In the genomic region with DNA sequence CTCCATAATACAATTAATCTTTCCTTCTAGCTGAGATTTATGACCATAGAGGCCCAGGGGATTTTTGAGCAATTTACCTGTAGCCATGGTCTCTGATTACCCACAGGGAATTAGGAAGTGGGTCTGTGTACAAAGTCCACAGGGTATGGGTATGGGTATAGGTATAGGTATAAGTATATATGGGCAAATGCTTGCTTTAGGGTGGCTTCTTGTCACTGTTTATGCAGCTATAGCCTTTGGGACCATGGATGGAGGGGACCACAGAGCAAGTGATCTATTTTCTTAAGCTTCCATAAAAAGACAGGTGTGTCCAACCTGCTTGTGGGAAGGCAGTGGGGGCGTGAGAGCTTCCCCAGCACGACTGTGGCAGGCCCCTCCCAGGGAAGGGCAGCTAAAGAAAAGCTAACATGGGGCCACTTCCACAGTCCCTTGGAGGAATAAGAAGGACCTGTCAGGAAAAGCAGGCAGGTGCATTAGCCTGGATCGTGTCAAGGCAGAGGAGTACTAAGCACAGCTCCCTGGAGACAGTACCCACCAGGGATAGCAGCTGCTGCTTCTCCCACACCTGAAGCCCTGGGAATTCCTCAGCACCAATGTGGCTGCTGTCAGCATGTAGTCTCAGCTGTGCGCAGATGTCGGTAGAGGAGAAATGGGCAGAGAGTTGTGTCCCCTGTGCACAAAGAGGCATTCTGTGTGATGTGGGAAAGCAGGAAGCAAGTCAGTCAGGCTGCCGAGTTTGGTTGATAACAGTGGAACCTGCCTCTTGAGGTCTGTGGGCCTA, we compare ENCODE assay signal across 12 mouse cellular contexts.
DNase-seq lines count a peak whose midpoint lies in the region; ATAC-seq lines count a peak whose summit lies in the region.
"Had no signal": no experiment of that assay in that cellular context is flagged by ENCODE, and none has a peak within 500 bp of the region (broad histone marks: within the 10 kb centered on the region; RNA-seq: fewer than 3 reads in every experiment).

No protein-coding gene starts in this region.

- H3K4me2 ChIP-seq in neural tube, embryonic 11.5 days (ENCODE audit: low read depth) = no peak overlapping the region
- no peak overlapping the region for H3K4me2 ChIP-seq in hindbrain, embryonic 13.5 days
- no peak overlapping the region for H3K4me2 ChIP-seq in limb, embryonic 12.5 days
- H3K4me2 ChIP-seq in neural tube, embryonic 15.5 days = no peak overlapping the region
- H3K4me2 ChIP-seq: liver, embryonic 11.5 days had no signal

- H3K9me3 ChIP-seq in neural tube, embryonic 11.5 days (ENCODE audit: control insufficient read depth, low read length) = no peaks in the 10 kb centered on the region
- H3K9me3 ChIP-seq in hindbrain, embryonic 13.5 days = no peaks in the 10 kb centered on the region
- no peaks in the 10 kb centered on the region for H3K9me3 ChIP-seq in limb, embryonic 12.5 days
- no peaks in the 10 kb centered on the region for H3K9me3 ChIP-seq in neural tube, embryonic 15.5 days (replicated peaks)

- H3K27ac ChIP-seq in neural tube, embryonic 11.5 days (ENCODE audit: low read depth, low read length) = no peak overlapping the region; the same call in 1 of the 2 replicates
- H3K27ac ChIP-seq in hindbrain, embryonic 13.5 days = peak overlapping the region; percentile 81
- 0 out of 2 replicates have a peak overlapping the region, but pooled peaks have one; percentile 7 for H3K27ac ChIP-seq in limb, embryonic 12.5 days
- H3K27ac ChIP-seq in neural tube, embryonic 15.5 days (replicated peaks) = 0 out of 2 replicates have a peak overlapping the region, but pooled peaks have one; percentile 83
- H3K27ac ChIP-seq: left cerebral cortex, adult 2 months; macrophage had no signal

- ATAC-seq in neural tube, embryonic 11.5 days (ENCODE audit: insufficient read depth, low FRiP score, low TSS enrichment) = no peak
- no peak for ATAC-seq in hindbrain, embryonic 13.5 days (ENCODE audit: low FRiP score)
- no peak for ATAC-seq in limb, embryonic 12.5 days (ENCODE audit: insufficient number of reproducible peaks, insufficient read depth, low FRiP score, low TSS enrichment, low read depth)
- ATAC-seq in neural tube, embryonic 15.5 days (ENCODE audit: low FRiP score) = no peak

- peak; percentile 40 for DNase-seq in neural tube, embryonic 11.5 days (ENCODE audit: low spot score)
- no peak for DNase-seq in neural tube, embryonic 10.5 days (ENCODE audit: extremely low spot score, low spot score)
- DNase-seq in ovary, postnatal 10 days (ENCODE audit: low spot score) = no peak
- DNase-seq in layer of hippocampus, postnatal 25 days (ENCODE audit: extremely low spot score in 1 of 2, low spot score in 1 of 2) = no peak
- DNase-seq: adrenal gland, postnatal 36 days; cerebellum, adult 11 months had no signal

- H3K9ac ChIP-seq in neural tube, embryonic 11.5 days (ENCODE audit: low read length) = no peak overlapping the region
- peak overlapping the region; percentile 46; the same call in 1 of the 2 replicates for H3K9ac ChIP-seq in hindbrain, embryonic 13.5 days
- H3K9ac ChIP-seq in limb, embryonic 12.5 days (replicated peaks) = no peak overlapping the region
- H3K9ac ChIP-seq in neural tube, embryonic 15.5 days (replicated peaks) = 0 out of 2 replicates have a peak overlapping the region, but pooled peaks have one; percentile 2

- peaks cover 3% of the 10 kb centered on the region for H3K36me3 ChIP-seq in neural tube, embryonic 11.5 days (ENCODE audit: control insufficient read depth, insufficient read depth, low read length)
- peaks cover 4% of the 10 kb centered on the region for H3K36me3 ChIP-seq in hindbrain, embryonic 13.5 days
- H3K36me3 ChIP-seq in limb, embryonic 12.5 days = peaks cover 6% of the 10 kb centered on the region
- peaks cover 3% of the 10 kb centered on the region for H3K36me3 ChIP-seq in neural tube, embryonic 15.5 days

- no peak overlapping the region for H3K4me3 ChIP-seq in neural tube, embryonic 11.5 days (ENCODE audit: low read depth, low read length)
- H3K4me3 ChIP-seq in hindbrain, embryonic 13.5 days = no peak overlapping the region
- H3K4me3 ChIP-seq in limb, embryonic 12.5 days (replicated peaks) = no peak overlapping the region
- no peak overlapping the region for H3K4me3 ChIP-seq in neural tube, embryonic 15.5 days (replicated peaks)
- H3K4me3 ChIP-seq: left cerebral cortex, adult 2 months had no signal

- H3K4me1 ChIP-seq in neural tube, embryonic 11.5 days (ENCODE audit: control insufficient read depth, insufficient read depth, low read length) = peaks cover 48% of the 10 kb centered on the region
- peaks cover 92% of the 10 kb centered on the region for H3K4me1 ChIP-seq in hindbrain, embryonic 13.5 days (replicated peaks)
- peaks cover 51% of the 10 kb centered on the region for H3K4me1 ChIP-seq in limb, embryonic 12.5 days (replicated peaks)
- peaks cover 85% of the 10 kb centered on the region for H3K4me1 ChIP-seq in neural tube, embryonic 15.5 days

- H3K27me3 ChIP-seq in neural tube, embryonic 11.5 days (ENCODE audit: control insufficient read depth, insufficient read depth, low read length) = 0 out of 2 replicates have a peak, but pooled peaks cover 2% of the 10 kb centered on the region
- no peaks in the 10 kb centered on the region for H3K27me3 ChIP-seq in hindbrain, embryonic 13.5 days
- no peaks in the 10 kb centered on the region for H3K27me3 ChIP-seq in limb, embryonic 12.5 days
- no peaks in the 10 kb centered on the region for H3K27me3 ChIP-seq in neural tube, embryonic 15.5 days (replicated peaks)

- whole genome bisulfite sequencing in neural tube, embryonic 11.5 days = 70% methylated on average over 6 of the region's 6 CpGs
- 59% methylated on average over 6 of the region's 6 CpGs for WGBS in hindbrain, embryonic 13.5 days
- 65% methylated on average over 6 of the region's 6 CpGs for WGBS in limb, embryonic 12.5 days
- 46% methylated on average over 6 of the region's 6 CpGs for WGBS in neural tube, embryonic 15.5 days

Comparison
In these comparisons a context has a peak if more than half of its experiments do, and no peak if none do; other contexts are left out.
1. H3K9ac ChIP-seq: peak in hindbrain, embryonic 13.5 days (single experiment) and neural tube, embryonic 15.5 days (single experiment); none in neural tube, embryonic 11.5 days (single experiment) and limb, embryonic 12.5 days (single experiment).